Mouse (Mus musculus): Measurements from ENCODE around the gene Zdhhc1.

GRCm38 (mm10) chr8:105448596-105448995, 48.1 kb downstream of the Zdhhc1 start:
- TF ChIP-seq CTCF (conservative IDR thresholded peaks at IDR 0.05; ENCODE audit: low read length) (no peak), NANOG (IDR thresholded peaks at IDR 0.05; ENCODE audit: borderline replicate concordance, low read length) (no peak)

Data from E14TG2a.4 (cell line).